Mouse (Mus musculus): ENCODE data around the gene Uqcrq. TPM values are rescaled to one million over a fixed set of nuclear protein-coding genes. Genes with fewer than 3 reads are reported as not detected.

Uqcrq gene
- 200 and 202 TPM in 2 replicates for total RNA-seq (2023)

GRCm38 (mm10) chr11:53430670-53431346, at the start of gene Uqcrq, which contains the start of gene Gdf9:
TSS of gene Uqcrq (minus strand) at chr11:53430831.
TSS of gene Gdf9 (plus strand) at chr11:53431023.

GRCm38 (mm10) chr11:53479783-53480301, 49.2 kb upstream of the Uqcrq start, which contains the start of the genes Gm9945 and Sowaha:
TSS of gene Gm9945 (plus strand) at chr11:53480166.
TSS of gene Sowaha (minus strand) at chr11:53480274.

GRCm38 (mm10) chr11:53469968-53470695, 39.5 kb upstream of the Uqcrq start, which contains the start of gene Gm9837:
TSS of gene Gm9837 (minus strand) at chr11:53470479.

GRCm38 (mm10) chr11:53456474-53457371, 26.1 kb upstream of the Uqcrq start, which contains the start of the genes Gm10447 and Shroom1:
TSS of gene Gm10447 (minus strand) at chr11:53457110.
TSS of gene Shroom1 (plus strand) at chr11:53457205.

GRCm38 (mm10) chr11:53423036-53423435, 7.6 kb downstream of the Uqcrq start, which contains the start of gene Leap2:
TSS of gene Leap2 (minus strand) at chr11:53423170.

Other genes starting within 250 kb of the Uqcrq start
- gene Hspa4, start 130.4 kb downstream of the Uqcrq start, total RNA-seq (2023): 63.6 and 79.8 TPM in 2 replicates
- 8.5 and 9.8 TPM in 2 replicates for gene Zcchc10, start 106.2 kb downstream of the Uqcrq start, total RNA-seq (2023)
- 155 and 192 TPM in 2 replicates for gene Aff4, start 80.0 kb downstream of the Uqcrq start, total RNA-seq (2023)
- not detected in 2 replicates for gene Leap2, start 7.7 kb downstream of the Uqcrq start, total RNA-seq (2023)
- 0.36 and 0.44 TPM in 2 replicates for gene Gdf9, start 192 bp upstream of the Uqcrq start, total RNA-seq (2023)
- not detected in 2 replicates for gene Gm10447, start 26.3 kb upstream of the Uqcrq start, total RNA-seq (2023)
- 0.41 and 0.47 TPM in 2 replicates for gene Shroom1, start 26.4 kb upstream of the Uqcrq start, total RNA-seq (2023)
- gene Gm9837, start 39.6 kb upstream of the Uqcrq start, total RNA-seq (2023): not detected in 2 replicates
- not detected in 2 replicates for gene Gm9945, start 49.3 kb upstream of the Uqcrq start, total RNA-seq (2023)
- gene Sowaha, start 49.4 kb upstream of the Uqcrq start, total RNA-seq (2023): not detected in 2 replicates
- 2.0 and 3.2 TPM in 2 replicates for gene Sept8, start 88.4 kb upstream of the Uqcrq start, total RNA-seq (2023)
- gene Kif3a, start 136.5 kb upstream of the Uqcrq start, total RNA-seq (2023): 2.0 and 2.2 TPM in 2 replicates
- gene Il4, start 187.8 kb upstream of the Uqcrq start, total RNA-seq (2023): not detected in 2 replicates
- not detected in 2 replicates for gene Il13, start 203.9 kb upstream of the Uqcrq start, total RNA-seq (2023)

All from neutrophil, adult 65 days (primary cell).